Comparison of ENCODE assay signal across 11 mouse cellular contexts in the genomic region with DNA sequence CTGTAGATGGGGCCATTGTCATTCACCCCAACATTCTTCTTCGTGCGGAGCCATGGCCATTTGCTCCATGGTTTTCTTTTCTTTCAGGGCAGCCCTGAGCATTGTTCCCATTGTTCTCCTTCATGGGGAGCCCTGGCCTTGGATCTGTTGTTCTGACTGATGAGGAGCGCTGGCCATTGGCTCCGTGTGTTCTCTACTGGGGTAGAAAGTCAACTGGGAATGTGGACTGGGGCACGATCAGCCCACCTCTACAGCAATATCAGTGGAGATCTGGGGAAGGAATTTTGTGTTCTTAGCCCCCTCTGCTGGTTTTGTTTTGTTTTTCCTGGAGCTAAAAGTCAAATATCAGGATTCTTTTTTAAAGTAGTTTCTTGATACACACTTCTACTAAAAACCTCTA. TPM values are rescaled to one million over a fixed set of nuclear protein-coding genes. Genes with fewer than 3 reads are reported as not detected.
DNase-seq lines count a peak whose midpoint lies in the region; ATAC-seq and TF ChIP-seq lines count a peak whose summit lies in the region.
"Had no signal": no experiment of that assay in that cellular context is flagged by ENCODE, and none has a peak within 500 bp of the region (broad histone marks: within the 10 kb centered on the region; RNA-seq: fewer than 3 reads in every experiment).

No protein-coding gene starts in this region.

- H3K27me3 ChIP-seq in embryonic facial prominence, embryonic 11.5 days (ENCODE audit: control insufficient read depth, insufficient read depth, low read length): no peaks in the 10 kb centered on the region
- no peaks in the 10 kb centered on the region for H3K27me3 ChIP-seq in embryonic facial prominence, embryonic 10.5 days (replicated peaks; ENCODE audit: low read depth, poor library complexity, severe bottlenecking)
- no peaks in the 10 kb centered on the region for H3K27me3 ChIP-seq in E14TG2a.4 (ENCODE audit: insufficient read depth, low read length)

- H3K9ac ChIP-seq in embryonic facial prominence, embryonic 11.5 days (replicated peaks; ENCODE audit: low read length): no peak overlapping the region

- 77% methylated on average over 5 of the region's 5 CpGs for WGBS in embryonic facial prominence, embryonic 11.5 days
- 77% methylated on average over 5 of the region's 5 CpGs for WGBS in embryonic facial prominence, embryonic 10.5 days

- no peaks in the 10 kb centered on the region for H3K4me1 ChIP-seq in embryonic facial prominence, embryonic 11.5 days (ENCODE audit: control insufficient read depth, insufficient read depth, low read length)
- no peaks in the 10 kb centered on the region; the same call in 1 of the 2 replicates for H3K4me1 ChIP-seq in embryonic facial prominence, embryonic 10.5 days
- peaks cover 28% of the 10 kb centered on the region for H3K4me1 ChIP-seq in E14TG2a.4 (replicated peaks; ENCODE audit: low read depth, low read length)

- H3K36me3 ChIP-seq in embryonic facial prominence, embryonic 11.5 days (replicated peaks; ENCODE audit: control insufficient read depth, insufficient read depth, low read depth, low read length): no peaks in the 10 kb centered on the region
- peaks cover 59% of the 10 kb centered on the region for H3K36me3 ChIP-seq in embryonic facial prominence, embryonic 10.5 days (replicated peaks)
- H3K36me3 ChIP-seq in E14TG2a.4 (ENCODE audit: insufficient read depth, low read length): peaks cover 38% of the 10 kb centered on the region

- H3K4me3 ChIP-seq in embryonic facial prominence, embryonic 11.5 days (ENCODE audit: low read depth, low read length): no peak overlapping the region
- H3K4me3 ChIP-seq in embryonic facial prominence, embryonic 10.5 days: no peak overlapping the region
- H3K4me3 ChIP-seq in E14TG2a.4 (replicated peaks; ENCODE audit: low read length): no peak overlapping the region

- H3K4me2 ChIP-seq in embryonic facial prominence, embryonic 11.5 days (ENCODE audit: low read depth, low read length): no peak overlapping the region

- H3K27ac ChIP-seq in embryonic facial prominence, embryonic 11.5 days (replicated peaks; ENCODE audit: low read depth, low read length): no peak overlapping the region
- no peak overlapping the region for H3K27ac ChIP-seq in embryonic facial prominence, embryonic 10.5 days (replicated peaks)

- TF ChIP-seq CTCF in E14TG2a.4 (conservative IDR thresholded peaks at IDR 0.05; ENCODE audit: low read length): peak; percentile 15; the same call in 1 of the 2 replicates

- no peaks in the 10 kb centered on the region for H3K9me3 ChIP-seq in embryonic facial prominence, embryonic 11.5 days (replicated peaks; ENCODE audit: control insufficient read depth, low read length)
- H3K9me3 ChIP-seq in embryonic facial prominence, embryonic 10.5 days: peaks cover 5% of the 10 kb centered on the region; the same call in 1 of the 2 replicates
- no peaks in the 10 kb centered on the region for H3K9me3 ChIP-seq in E14TG2a.4 (ENCODE audit: low read length)

- ATAC-seq in embryonic facial prominence, embryonic 11.5 days (replicated peaks; ENCODE audit: insufficient number of reproducible peaks, low FRiP score, low TSS enrichment, low read depth): no peak

- DNase-seq in embryonic facial prominence, embryonic 11.5 days (ENCODE audit: low spot score): peak; percentile 35
- DNase-seq in embryonic facial prominence, embryonic 10.5 days (ENCODE audit: low spot score): no peak
- peak; percentile 62 for DNase-seq in layer of hippocampus, adult 11-12 months (ENCODE audit: low spot score)
- DNase-seq in layer of hippocampus, postnatal 36 days: no peak
- peak; percentile 35 for DNase-seq in cerebellum, adult 8-10 months
- no peak for DNase-seq in spleen, postnatal 36 days (ENCODE audit: low spot score in 2 of 2)
- no peak for DNase-seq in urinary bladder, postnatal 4 days (ENCODE audit: low spot score in 2 of 2)
- DNase-seq: gastrocnemius, postnatal 10 days had no signal

RNA-seq across cellular contexts. Expression of gene Defb48, which starts 46.6 kb away (rescaled TPM):
- not detected in 2 replicates for polyA plus RNA-seq in embryonic facial prominence, embryonic 11.5 days (2014; fragmentation: Nextera tagmentation; extraction: Ambion mirVana)
- not detected in 2 replicates for polyA plus RNA-seq in embryonic facial prominence, embryonic 10.5 days (2016; fragmentation: Nextera tagmentation; extraction: Ambion mirVana)
- not detected for total RNA-seq in layer of hippocampus, postnatal 36 days (2021)
- total RNA-seq: gastrocnemius, postnatal 10 days had no signal
- polyA plus RNA-seq: lung, embryonic 16.5 days; urinary bladder, adult 2 months had no signal

Comparison
In these comparisons a context has a peak if more than half of its experiments do, and no peak if none do; other contexts are left out.
1. DNase-seq: peak in embryonic facial prominence, embryonic 11.5 days (single experiment), layer of hippocampus, adult 11-12 months (single experiment) and cerebellum, adult 8-10 months (single experiment); none in embryonic facial prominence, embryonic 10.5 days (single experiment), layer of hippocampus, postnatal 36 days (0 of 2), spleen, postnatal 36 days (0 of 2) and urinary bladder, postnatal 4 days (0 of 2).